Mouse (Mus musculus): ENCODE measurements around the gene Mcf2l.

- TF ChIP-seq CTCF (IDR thresholded peaks at IDR 0.05), result no peak
- no peak for TF ChIP-seq POLR2A (IDR thresholded peaks at IDR 0.05; ENCODE audit: insufficient read depth, low read depth, low read length)
Measured at GRCm38 (mm10) chr8:12863061-12863460, 10.5 kb upstream of the Mcf2l start.

Data from heart, adult 2 months (tissue).